Mouse (Mus musculus): ENCODE measurements around the gene Sf3a2.
"Not testable (repeated sequence)": the region's sequence is repeated elsewhere in the genome, so short reads cannot be mapped to it uniquely, and the experiment has no call there.

Sf3a2 gene

DNA sequence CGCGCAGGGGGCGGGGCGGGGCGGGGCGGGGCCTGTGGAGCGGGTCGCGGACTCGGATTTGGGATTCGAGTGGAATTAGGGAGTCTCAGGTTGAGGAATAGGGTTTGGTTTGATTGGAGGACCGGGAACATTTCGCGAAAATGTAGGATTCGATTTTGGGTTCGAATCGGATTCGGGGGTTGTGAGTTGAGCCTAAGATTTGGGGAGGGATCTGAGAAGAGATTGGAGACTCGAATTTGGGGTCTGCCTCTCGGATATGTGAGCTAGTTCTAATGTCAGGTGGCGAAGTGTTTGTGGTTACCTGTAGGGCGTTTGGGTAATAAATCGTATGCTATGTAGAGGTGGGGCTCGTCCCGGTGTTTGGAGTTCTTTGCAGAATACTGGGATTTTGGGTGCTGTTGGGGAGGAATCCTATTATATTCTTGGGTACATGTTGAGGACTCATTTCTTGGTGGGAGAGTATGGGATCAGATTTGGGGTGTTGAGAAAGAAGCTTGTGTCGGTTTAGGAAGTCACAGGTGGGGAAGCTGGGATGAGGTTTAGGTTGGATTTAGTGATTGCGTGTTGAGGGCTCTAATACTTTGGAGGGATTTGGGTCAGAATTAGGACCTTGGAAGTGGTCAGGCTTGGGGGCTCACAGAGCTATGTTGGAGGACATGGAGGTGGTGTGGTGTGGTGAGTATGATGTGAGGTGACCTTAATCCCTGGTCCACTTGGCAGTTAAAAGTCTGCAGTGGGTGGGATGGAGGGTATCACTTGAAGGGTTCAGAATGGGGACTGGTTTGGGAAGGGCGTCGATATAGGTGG is 29.3 kb downstream of the Sf3a2 start:
- no peak for DNase-seq

DNA sequence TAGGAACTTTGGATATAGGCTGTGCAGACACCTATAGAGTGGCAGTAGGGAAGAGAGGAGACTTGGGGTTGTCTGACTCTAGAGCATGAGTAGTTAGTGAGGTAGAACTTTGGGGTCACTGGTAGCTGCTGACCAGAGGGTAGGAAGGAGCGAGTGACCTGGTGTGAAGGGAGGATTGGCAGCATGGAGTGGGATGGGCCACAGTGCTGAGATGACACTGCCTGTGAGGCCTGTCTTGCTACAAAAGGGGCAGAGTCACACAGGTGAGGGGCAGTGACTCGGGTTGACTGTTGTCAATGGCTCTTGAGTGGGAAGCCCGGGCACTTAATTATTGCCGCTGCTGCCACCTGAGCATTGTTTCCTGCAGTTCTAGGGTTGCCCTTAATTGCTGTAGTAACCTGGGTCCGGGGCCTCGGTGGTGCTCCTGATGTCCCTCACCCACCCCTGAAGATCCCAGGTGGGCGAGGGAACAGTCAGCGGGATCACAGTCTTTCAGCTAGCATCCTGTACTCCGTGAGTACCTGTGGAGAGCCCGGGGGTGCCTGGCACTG is 29.9 kb downstream of the Sf3a2 start:
- DNase-seq: no peak

DNA sequence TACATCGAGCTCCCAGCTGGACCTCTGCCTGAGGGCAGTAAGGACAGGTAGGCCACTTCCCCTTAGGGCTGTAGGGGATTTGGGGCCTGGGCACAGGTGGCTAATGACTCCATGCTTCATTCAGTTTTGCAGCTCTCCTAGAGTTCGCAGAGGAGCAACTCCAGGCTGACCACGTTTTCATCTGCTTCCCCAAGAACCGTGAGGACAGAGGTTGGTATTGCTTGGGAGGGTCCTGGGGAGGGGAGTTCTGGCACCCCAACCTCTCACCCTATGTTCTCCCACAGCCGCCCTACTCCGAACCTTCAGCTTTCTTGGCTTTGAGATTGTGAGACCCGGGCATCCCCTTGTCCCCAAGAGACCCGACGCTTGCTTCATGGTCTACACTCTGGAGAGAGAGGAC is 30.6 kb downstream of the Sf3a2 start:
- DNase-seq: not testable (repeated sequence)

DNA sequence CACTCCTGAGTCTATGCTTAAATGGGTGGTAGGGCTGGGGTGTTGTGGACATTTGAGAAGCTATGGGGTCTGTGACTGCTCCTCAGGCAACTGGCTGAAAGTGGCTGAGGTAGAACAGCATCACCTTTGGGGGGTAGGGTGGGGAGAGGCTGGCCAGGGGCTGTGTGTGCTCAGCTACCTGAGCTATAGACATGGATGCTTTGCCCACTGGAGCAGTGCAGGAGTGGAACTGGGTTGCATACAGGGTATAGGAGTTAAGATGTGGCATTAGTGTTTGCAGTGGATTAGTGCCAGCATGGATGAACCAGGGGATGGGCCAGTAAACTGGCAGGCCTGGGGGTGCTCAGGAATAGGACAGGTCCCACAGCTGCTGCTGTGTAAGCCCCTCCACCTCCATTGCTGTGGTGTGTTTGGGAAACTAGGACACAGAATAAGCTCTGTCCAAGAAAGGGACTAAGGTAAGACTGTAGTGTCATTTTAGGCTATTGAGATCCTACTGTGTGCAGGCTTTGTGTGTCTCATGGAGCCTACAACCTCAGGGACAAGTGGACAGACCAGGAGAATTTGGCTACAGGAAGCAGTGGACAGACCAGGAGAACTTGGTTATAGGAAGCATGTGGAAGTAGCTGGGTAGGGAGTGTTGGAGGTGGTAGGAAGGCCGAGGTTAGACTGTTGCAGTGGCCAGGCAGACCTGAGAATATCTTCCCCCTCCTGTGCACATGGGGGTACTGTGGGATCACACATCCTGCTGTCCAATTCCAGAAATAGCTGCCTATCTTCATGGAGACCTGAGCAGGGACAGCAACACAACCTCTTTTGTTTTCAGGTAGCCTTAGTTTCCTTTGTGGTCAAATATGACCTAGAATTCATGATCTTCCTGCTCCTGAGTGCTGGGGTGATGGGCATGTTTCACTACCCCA is 31.6 kb downstream of the Sf3a2 start:
- DNase-seq: no peak

DNA sequence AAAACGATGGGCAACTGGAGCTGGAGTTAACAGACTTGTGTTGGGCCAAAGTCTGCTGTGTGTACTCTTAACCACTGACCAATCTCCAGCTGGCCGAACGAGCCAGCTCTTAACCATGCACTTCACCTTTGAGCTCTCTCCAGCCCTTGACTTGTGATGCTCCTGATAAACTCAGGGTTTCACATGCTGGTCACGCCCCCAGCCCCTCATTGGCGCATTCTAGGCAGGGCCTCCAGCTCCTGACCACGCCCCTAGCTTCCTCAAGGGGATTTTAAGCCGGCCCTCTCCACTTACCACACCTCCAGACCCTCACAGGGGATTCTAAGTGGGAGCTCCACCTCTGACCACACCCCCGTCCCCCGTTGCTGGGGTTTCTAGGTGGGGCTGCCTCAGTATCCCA is 33.1 kb downstream of the Sf3a2 start:
- no peak for DNase-seq

DNA sequence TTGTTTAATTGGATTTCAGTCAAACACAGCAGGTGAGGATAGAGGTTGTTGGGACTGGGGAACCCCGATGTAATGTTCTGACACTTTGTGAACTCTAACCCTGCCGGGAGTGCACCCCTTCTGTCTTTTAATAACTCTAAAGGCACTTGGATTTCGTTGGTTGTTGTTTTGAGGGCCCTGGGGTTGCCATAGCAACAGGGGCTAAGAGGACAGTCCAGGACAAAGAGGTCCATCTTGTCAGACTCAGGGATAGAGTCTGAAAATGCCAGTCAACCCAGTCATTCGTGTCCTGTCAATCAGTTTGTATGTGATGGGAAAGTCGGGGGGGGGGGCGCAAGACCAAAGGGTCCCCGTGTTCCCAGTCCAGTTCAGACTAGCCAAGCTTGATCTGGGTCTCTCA is 34.8 kb downstream of the Sf3a2 start:
- DNase-seq: no peak

DNA sequence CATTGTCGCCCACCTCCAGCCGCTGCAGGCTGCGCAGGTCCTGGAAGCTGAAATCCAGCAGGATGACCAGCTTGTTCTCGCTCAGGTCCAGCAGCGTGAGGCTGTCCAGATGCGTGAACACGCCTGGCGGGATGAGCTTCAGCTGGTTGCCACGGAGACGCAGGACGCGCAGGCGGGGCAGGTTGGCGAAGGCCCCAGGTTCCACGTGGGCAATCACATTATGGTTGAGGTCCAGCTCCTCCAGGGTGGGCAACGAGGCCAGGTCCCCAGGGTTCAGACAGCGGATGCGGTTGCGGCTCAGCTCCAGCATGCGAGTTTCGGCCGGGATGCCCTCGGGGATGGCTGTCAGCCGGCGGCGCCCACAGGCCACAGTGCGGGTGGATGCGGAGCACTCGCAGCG is 37.6 kb downstream of the Sf3a2 start:
- no peak for DNase-seq

DNA sequence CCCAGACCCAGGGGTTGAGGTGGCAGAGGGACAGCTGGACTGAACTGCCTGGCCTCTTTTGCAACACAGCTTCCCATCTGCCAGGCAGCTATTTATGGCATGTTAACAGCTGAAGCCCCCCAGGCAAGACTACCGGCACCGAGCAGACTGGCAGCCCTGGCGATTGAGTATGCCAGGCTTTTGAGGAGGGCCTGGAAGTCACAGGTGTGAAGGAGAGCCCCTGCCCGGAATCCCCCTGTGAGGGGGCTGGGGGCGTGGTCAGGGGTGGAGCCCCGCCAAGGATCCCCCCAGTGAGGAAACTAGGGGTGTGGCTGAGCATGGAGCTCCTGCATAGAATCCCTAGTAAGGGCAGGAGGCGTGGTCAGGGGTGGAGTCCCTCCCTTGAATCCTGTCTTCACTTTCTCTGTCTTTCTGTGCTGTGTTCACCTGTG is 39.0 kb downstream of the Sf3a2 start:
- peak; percentile 32 for DNase-seq

DNA sequence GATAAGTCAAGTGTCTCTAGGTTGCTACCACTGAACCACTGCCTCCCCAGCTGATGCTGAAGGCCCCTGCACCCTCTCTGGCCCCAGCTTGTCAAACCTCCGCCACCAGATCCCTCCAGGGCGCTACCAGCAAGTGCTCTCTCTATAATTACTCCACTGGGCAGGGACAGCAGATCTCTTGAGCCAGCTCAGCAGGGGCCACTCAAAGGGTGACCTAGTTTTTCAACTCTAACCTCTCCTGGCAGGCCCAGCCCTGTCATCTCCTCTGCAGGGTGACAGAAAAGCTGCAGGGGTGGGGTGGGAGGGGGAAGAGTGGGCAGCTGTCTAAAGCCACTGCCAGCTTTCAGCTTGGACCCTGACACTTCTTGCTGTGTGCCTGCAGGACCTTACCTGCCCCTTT is 39.8 kb downstream of the Sf3a2 start:
- DNase-seq: no peak

DNA sequence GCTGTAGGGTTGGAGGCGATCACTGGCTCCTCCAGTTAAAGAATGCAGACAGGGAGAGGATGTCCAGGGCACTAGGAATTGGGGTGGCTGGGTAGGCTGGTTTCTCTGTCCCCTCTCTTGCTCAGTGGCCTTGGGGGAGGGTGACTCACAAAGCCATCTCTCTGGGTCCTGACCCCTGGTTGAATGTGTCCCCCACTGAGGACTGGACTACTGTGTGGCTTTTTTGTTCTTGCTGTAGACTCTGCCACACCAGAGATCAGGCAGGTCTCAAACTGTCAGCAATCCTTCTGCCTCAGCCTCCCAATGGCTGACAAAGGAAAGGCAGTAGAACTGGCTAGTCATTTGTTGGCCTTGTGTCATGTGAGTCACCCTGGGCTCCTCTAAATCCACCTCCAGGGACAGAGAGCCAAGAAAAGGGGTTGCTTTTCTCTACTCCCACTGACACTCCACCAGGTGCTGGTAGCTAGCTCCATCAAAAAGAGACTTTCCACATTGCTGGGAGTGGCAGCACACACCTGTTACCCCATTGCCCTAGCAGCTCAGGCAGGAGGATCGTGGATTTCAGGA is 40.4 kb downstream of the Sf3a2 start:
- DNase-seq: no peak

DNA sequence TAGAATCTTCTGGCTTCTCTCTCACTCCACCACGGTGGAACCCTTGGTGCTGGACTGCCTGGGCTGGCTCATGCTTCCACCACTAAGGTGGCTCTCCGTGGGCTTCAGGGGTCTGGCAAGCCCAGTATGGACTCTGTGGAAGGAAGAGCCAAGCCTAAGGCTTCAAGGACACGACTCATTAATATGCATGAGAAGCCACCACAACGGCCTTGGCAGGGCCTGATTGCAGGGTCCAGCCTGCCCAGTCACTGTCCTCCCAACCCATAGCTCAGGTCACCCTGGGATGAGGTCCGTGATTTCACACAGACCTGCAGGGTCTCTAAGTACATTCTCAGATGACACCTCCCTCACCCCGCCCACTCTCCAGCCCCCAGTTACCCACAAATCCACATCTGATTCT is 41.9 kb downstream of the Sf3a2 start:
- DNase-seq: no peak

DNA sequence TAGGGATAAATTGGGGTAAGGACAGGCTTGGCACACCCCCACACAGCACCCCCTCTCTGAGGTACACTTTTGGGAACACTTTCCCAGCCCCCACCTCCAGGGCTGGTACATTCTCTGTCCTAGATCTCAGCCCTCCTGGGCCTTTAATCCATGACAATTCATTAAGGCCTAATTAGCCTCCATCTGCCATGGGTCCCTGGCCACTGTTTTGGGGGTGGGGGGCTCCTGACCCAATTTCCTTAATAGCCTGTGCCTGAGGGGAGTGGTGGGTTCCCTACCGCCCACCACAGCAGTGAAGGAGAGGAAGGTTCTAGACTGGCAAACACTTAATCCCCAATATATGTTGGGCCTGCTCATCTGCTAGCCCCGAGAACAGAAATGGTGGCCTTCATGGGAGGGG is 43.7 kb downstream of the Sf3a2 start:
- DNase-seq: no peak

DNA sequence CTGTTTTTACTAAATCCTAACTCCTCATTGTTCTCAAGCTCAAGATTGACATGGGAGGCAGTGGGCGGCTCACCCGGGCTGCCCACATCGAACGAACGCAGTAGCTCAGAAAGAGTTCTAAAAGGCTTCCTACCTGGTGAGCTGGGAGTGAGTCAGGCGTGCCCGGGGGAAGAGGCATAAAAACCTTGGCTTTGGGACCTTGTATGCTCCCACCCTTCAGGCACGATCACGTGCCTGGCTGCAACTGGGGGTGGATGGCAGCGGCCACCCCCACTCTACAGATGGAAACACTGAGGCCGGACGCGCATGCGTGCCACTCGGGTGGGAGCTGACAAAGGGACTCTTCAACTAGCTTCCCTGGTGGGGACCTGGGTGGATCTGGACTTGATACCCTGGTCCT is 44.3 kb downstream of the Sf3a2 start:
- no peak for DNase-seq

DNA sequence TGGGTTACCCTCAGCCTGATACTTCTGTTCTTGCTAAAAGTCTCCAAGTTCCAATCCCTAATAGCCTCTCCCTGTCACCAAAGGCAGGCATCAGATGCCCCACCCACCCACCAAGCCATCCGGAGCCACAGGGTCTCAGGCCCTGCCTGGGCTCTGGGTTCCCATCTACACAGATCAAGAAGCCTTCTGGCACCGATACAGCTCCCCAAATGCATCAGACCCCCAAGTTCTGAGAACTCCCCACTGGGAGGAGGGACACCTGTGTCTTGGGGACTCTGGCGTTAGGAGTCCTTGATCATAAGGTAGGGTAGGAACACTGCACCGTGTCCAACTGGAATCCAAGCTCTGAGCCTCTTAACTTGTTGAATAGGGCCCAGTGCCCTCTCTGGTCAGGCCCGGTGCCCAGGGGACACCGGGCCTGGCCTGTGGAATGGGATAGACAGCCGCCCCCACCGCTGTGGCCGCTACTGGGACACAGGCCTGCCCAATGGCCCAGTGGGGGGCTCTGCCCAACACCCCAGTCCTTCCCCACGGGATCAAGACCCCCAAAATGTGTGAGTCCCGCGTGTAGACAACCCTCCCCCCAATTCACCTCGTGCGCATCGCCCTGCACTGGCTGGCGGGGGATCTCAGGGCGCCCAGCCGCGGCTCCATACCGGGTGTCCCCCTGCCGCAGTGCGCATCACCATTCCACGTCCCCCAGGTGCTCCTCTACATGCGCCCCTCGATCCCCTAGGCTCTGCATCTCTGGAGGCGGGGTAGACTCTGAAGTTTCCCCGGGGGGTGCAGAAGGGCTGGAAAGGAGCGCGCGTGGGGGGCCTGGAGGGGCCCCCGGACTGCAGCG is 45.3 kb downstream of the Sf3a2 start:
- DNase-seq: no peak

DNA sequence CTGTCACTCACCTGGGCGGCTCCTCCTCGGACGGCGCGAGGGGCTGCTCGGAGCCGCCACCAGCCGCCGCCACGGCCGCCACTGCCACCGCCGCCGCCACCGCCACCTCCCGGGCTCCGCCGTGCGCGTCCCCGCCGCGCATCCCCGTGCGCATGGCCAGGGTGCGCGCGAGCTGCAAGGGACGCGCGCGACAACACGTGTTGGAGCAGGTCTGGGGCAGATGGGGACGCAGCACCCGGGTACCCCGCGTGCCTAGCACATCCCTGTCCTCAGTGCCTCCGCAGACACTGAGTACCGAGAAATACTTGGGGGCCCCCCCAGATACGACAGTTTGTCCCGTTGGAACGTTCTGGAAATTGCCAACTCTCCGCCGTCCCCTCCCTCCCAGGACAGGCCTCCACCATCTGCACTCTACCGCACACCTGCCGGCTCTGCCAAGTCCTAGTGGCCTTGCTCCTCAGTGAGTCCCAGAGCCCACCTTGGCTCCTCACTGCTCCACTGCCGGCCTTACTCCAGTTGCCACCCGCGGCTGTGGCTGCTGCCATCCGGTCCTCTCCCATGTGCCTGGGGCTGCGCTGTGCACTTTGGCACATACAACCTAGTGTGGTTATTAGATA is 46.0 kb downstream of the Sf3a2 start, which contains the start of gene Lingo3:
Lingo3 (minus strand) TSS at position 109 of the 617 bp plus-strand sequence.
- DNase-seq: peak; percentile 77

DNA sequence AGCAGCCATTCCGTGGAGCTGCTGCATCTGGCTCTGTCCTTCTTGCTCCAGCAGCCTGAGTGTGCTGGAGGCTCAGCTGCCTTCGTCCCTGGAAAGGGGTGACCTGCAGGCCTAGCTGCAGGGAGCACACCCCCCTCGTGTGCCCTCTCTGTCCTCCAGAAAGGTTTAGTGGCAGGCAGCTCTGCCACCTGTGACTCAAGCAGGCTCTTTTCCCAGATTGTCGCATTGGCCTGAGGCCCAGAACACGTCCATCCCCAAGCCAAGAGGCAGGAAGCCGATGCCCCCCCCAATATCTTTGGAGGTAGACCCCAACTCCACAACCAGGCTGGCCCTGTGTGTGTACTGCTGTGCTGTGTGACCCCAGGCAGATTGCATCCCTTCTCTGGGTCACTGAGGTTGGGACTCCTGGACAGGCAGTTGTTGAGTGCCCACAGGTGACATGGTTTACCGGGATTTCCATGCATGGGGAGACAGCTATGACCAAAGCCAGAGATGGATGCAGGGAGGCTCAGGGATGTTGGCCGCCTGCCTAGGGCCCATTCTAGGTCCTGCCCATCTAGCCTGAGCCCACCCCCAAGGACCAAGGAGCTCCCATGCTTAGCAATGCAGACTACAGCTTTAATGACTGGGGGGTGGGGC is 47.2 kb downstream of the Sf3a2 start:
- no peak for DNase-seq

DNA sequence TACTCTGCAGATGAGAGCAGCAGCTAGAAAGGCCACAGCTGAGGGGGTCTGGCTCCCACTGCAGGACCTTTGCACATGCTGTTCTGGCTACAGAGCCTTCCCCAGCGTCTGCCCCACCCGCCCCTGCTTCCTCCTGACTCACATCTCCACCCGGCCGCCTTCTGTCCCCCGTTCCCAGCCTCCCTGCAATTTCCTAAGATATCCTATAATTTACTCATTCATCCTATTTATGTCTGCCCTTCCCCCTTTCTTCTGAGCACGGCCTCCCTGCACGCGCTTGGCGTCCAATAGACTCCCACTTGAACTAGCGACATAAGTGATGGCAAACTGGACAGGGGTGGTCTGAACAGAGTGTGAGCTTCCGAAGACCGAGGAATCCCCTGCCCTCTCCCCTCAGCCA is 47.7 kb downstream of the Sf3a2 start:
- DNase-seq: no peak

DNA sequence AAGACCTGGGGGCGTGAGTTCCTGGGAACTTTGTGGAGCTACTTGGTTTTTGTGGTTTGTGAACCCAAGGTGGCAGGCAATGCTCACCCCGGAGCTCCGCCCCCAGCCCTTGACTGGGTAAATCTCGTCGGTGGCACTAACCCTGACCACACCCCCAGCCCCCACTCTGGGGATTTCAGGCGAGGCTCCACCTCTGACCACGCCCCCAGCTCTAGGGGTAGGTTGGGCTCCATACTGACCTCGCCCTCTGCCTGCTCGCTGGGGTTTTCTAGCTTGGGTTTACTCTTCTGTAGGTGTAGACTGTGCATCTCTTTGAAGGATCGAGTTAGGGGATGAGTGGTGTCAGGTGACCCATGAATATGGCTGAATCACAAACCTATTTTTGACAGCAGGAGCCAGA is 50.6 kb downstream of the Sf3a2 start:
- DNase-seq: no peak

All from right cerebral cortex, postnatal 4 days (tissue).